Mouse (Mus musculus): ENCODE results near the gene Sema3d.

Sema3d gene

DNA sequence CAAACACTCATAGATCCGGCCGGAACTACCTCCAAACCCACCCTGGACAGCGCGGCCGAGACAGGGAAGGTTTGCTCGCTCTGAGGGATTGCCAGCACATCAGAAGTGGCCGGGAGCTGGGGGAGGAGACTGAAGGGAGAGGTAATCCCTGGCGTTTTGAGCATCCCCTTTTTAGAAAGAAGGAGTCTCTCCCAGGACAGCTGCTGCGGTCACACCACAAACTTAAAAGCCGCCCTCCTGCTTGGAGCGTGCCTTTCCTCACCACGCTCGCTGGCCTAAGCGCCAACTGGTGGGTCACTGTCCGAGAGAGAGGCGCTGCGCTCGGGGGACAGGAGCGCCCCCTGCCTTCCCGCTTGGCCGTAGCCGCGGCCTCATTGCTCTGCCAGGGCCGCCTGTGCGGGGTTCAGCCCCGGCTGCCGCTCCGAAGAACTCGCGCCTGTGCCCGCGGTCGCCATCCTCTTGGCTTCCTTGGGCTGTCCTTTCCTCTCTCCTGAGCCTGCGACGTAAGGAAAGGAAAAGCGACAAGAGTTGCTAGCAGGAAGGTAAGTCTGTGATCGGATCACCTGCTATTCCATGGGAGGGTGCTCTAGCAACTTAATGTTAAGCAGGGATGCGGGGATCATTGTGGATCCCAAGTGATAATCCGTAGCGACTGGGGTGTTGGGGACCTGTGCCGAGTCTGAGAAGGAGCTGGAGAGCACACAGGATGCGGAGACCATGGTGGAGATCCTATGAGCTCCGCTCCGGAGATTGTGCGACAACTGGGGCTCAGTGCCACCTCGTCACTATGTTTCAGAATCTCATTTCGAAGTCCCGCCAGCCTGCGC, at the start of gene Sema3d:
Sema3d (plus strand) TSS at position 253 of the 827 bp plus-strand sequence.
- under 1% methylated on average over 49 of the region's 49 CpGs for WGBS

DNA sequence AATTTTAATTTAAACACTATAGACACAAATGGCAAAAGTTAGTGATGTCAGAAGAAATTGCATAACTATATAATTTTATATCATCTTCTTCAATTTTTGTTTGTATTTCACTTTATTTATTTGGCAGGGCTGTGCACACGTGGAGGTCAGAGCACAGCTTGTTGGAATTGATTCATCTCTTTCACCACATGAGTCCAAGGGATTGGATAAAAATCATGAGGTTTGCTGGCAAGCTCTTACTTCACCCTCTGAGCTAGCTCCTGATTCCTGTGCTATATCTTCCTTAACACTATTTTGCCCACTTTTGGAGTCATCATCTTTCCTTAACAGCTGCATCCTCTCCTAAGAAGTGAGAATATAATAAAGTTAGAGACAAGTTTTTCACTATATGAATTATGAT, 5.9 kb upstream of the Sema3d start:
- WGBS = 67% methylated on average over 1 of the region's 1 CpGs

- WGBS = 37% methylated on average over 5 of the region's 5 CpGs
These were observed 4.3 kb upstream of the Sema3d start for GRCm38 (mm10) chr5:12378900-12379299.

DNA sequence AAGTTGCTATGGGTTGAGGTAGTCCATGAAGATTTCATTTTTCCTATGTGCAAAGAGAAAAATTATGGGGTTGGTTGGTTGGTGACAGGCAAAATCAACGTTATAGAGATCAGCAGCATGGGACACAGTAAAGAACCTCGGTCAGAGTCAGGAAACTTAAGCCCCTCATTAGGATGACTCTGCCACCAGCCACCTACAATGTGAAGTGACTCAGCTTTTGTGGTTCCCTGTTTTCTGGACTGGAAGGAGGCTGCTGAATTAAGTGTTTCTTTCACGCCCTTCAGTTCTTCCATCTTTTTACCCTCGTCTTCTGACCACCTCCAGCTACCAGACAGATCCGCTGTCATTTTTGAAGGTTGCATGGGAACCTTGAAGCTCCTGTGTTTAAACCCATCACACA, 1.2 kb upstream of the Sema3d start:
- WGBS = 85% methylated on average over 5 of the region's 5 CpGs

GRCm38 (mm10) chr5:12383960-12384285, 738 bp downstream of the Sema3d start:
- WGBS = under 1% methylated on average over 10 of the region's 10 CpGs

GRCm38 (mm10) chr5:12392667-12393066, 9.5 kb downstream of the Sema3d start:
- WGBS = 71% methylated on average over 5 of the region's 5 CpGs

GRCm38 (mm10) chr5:12399271-12399670, 16.1 kb downstream of the Sema3d start:
- WGBS = 80% methylated on average over 2 of the region's 2 CpGs

DNA sequence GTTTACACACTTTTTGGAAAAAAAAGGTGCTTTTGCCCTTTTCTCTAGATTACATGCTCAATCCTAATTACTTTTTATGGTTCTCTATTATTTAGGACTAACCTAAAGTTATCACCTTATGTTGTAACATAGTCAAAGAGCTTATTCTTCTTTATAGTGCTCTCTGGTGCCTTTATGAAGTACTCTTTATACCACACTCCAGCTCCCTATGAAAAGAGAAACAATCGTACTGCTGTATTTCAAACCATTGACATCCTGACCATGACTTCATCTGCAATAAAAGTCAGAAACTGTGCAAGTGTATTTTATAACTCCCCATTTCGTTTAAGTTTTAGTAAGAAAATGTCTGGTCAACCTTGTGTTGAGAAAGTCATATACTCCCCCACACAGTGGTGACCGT, 29.4 kb downstream of the Sema3d start:
- 78% methylated on average over 3 of the region's 3 CpGs for WGBS

DNA sequence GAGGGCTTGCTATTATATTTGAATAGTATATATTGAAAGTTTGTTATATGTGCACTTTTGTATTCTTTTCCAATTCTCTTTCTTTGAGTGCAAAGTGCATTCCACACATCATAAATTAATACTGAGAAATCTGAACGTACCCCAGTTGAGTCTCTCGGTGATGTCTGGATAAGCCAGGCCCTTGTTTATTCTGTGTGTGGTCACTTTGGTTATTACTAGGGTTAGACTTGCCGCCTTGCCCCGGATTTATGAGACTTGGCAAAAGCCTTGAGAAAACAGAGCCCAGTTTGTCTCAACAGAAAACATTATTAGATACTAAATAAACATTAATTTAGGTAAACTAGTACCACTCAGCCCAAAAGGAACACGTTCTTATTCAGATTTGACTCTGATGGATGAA, 40.1 kb downstream of the Sema3d start:
- 78% methylated on average over 5 of the region's 5 CpGs for WGBS

GRCm38 (mm10) chr5:12441737-12442136, 58.6 kb downstream of the Sema3d start:
- 84% methylated on average over 1 of the region's 1 CpGs for WGBS

GRCm38 (mm10) chr5:12442176-12443105, 59.3 kb downstream of the Sema3d start:
- 85% methylated on average over 7 of the region's 7 CpGs for WGBS

GRCm38 (mm10) chr5:12451089-12451488, 67.9 kb downstream of the Sema3d start:
- WGBS = 89% methylated on average over 4 of the region's 4 CpGs

DNA sequence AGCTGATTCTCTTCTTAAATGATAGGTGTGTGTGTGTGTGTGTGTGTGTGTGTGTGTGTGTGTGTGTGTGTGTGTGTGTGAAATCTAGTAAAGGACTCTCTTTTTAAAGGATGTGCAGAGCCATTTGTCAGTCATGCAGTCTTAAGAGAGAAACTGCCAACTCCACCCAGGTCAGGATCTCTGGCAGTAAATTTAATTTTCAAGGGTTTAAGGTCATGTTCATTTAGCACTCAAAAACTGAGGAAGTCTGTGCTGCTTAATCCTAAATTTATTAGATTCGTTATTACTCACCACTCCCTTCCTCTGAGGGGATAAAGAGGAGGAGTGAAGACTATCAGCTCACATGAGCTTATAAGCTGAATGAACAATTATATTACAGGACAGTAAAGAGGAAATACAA, 71.8 kb downstream of the Sema3d start:
- WGBS = 68% methylated on average over 1 of the region's 1 CpGs

DNA sequence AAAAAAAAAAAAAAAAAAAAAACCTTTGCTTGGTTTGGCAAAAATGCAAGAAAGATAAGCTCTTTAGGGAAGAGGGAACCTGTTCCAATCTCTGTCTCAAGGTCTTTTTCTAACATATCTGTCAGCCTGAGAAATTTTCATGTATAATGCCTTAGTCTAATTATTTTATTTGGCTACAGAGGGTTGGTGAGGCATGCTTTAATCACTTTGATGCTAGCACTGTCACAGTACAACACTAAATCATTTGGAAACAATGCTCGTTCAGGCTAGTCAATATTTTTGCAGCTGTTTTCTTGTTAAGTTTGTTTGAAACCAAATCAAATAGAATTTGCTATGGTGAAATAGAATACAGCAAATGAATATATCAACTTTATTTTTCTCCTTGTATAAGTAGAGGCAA, 74.3 kb downstream of the Sema3d start:
- 79% methylated on average over 1 of the region's 1 CpGs for WGBS

- 75% methylated on average over 4 of the region's 4 CpGs for WGBS
These were observed 84.6 kb downstream of the Sema3d start for GRCm38 (mm10) chr5:12467568-12468336.

DNA sequence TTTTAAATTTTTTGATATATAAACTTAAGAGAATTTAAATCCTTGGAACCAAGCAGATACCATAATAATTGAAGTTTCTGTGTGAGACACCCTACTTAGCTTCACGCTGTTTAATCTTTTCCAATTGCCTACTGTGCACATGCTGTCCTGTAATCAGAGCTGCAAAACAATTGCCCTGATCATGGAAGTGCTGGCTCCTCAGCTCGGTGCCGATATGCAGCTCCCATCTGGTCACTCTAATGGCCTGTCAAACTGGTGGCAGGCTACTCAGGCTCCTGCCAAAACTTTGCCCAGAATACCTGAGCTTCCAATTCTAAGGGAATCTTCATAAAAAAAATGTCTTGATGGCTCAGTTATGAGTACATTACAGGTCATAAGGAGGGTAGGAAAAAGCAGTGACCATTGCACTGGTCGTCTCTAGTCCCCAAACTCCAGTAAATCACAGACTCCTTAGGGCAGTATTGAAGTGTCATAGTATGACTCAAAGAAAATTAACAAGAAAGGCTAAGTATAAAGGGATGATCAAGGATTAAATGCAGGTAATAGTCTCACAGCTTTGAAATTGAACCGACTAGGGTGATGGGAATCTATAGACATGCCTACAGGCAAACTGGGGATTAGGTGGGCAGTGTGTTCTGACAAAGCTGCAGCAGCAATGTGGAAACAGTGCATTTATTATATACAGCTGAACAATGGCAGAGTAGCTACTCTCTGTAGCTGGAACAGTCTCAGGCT, 91.9 kb downstream of the Sema3d start:
- 55% methylated on average over 5 of the region's 5 CpGs for WGBS

DNA sequence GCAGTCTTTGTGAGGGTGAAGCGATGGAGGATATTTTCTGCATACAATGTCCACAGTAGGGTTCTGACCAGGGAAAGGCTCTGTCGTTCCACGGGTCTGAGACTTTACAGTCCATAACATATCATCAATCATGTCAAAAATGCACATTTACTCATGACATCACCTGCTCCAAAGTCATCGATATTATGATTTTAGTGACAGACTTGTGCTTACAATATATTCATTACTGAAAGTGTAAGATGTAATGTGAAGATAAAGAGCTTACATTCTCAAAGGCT, 92.4 kb downstream of the Sema3d start:
- 54% methylated on average over 4 of the region's 4 CpGs for WGBS

- 88% methylated on average over 2 of the region's 2 CpGs for WGBS
These were observed 104.7 kb downstream of the Sema3d start for GRCm38 (mm10) chr5:12487926-12488325.

DNA sequence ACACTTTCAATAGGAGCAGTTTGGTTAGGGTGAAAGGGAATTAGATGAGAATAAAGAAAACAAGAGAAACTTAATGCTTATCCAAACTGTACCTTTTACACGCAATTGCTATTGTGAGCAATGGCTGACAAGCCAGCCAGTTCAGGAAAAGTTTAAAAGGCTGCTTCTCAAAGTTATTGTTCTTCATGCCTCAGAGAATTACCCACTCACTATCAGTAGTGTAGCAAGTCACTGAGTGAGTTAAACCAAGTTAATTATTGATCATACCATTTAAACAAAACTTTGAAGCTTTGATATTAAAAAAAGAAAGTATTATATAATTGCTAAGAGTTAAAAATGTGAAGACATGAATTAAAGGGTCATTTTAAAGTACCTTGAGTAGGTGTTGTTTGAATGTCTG, 108.5 kb downstream of the Sema3d start:
- WGBS = 84% methylated on average over 1 of the region's 1 CpGs

GRCm38 (mm10) chr5:12498227-12498928, 115.2 kb downstream of the Sema3d start:
- 58% methylated on average over 6 of the region's 6 CpGs for WGBS

GRCm38 (mm10) chr5:12499037-12499436, 115.9 kb downstream of the Sema3d start:
- 92% methylated on average over 5 of the region's 5 CpGs for WGBS

Measured in cerebral cortex, adult 2 months (tissue).